Mouse (Mus musculus): ENCODE measurements around the gene Casc4. TPM values are rescaled to one million over a fixed set of nuclear protein-coding genes. Genes with fewer than 3 reads are reported as not detected.

Casc4 gene
- polyA plus RNA-seq, 1 experiment from 2014 or later, result 12.5 TPM

DNA sequence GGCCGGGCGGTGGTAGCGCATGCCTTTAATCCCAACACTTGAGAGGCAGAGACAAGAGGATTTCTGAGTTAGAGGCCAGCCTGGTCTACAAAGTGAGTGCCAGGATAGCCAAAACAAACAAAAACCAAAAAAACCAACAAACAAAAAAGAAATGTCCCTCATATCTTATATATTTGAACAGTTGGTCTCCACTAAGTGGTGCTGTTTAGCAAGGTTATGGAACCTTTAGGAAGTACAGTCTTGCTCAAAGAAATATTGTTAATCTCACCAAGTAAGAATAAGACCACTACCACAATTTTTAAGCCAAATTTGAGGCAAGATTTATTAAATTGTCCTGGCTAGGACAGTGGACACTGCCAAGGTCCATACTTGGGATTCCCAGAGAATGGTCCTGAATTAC, 25.3 kb upstream of the Casc4 start:
- no peak overlapping the region for H3K4me3 ChIP-seq (ENCODE audit: low read depth, low read length)
- H3K4me2 ChIP-seq (replicated peaks; ENCODE audit: low read depth), result no peak overlapping the region
- no peaks in the 10 kb centered on the region for H3K36me3 ChIP-seq (ENCODE audit: control insufficient read depth, insufficient read depth)
- no peaks in the 10 kb centered on the region for H3K27me3 ChIP-seq (replicated peaks; ENCODE audit: control insufficient read depth, insufficient read depth, low read length)
- ATAC-seq, result no peak
- no peaks in the 10 kb centered on the region for H3K4me1 ChIP-seq (replicated peaks; ENCODE audit: control insufficient read depth, insufficient read depth, low read length)
- no peak overlapping the region for H3K27ac ChIP-seq (ENCODE audit: low read depth, low read length)
- 98% methylated on average over 3 of the region's 3 CpGs for WGBS
- H3K9me3 ChIP-seq (ENCODE audit: control insufficient read depth), result no peaks in the 10 kb centered on the region
- peak; percentile 20; the same call in 1 of the 2 replicates for TF ChIP-seq CTCF (IDR thresholded peaks at IDR 0.05; ENCODE audit: low read depth)
- no peak overlapping the region for H3K9ac ChIP-seq (ENCODE audit: low read depth, low read length)

DNA sequence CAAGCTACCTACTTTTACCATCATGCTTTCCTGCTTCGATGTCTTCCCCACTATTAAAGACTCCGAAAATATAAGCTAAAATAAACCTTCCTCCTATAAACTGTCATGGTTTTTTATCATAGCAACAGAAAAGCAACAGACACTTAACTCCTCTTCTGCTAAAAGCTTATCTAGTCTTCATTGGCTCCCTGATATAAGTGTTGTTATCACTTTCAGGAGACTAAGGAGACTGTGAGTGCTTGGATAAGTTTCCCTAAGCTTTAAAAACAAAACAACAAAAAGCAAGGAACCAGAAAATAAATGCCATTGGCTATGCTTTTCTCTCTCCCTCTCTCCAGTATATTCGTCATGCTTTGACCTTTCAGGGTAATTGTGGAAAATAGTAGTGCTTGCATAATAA, 24.5 kb upstream of the Casc4 start:
- Histone ChIP-seq H3K4me3 (ENCODE audit: low read depth, low read length) (no peak overlapping the region), H3K9me3 (ENCODE audit: control insufficient read depth) (no peaks in the 10 kb centered on the region), H3K36me3 (ENCODE audit: control insufficient read depth, insufficient read depth) (no peaks in the 10 kb centered on the region), H3K4me2 (replicated peaks; ENCODE audit: low read depth) (no peak overlapping the region), H3K4me1 (replicated peaks; ENCODE audit: control insufficient read depth, insufficient read depth, low read length) (no peaks in the 10 kb centered on the region), H3K27ac (ENCODE audit: low read depth, low read length) (no peak overlapping the region), H3K27me3 (replicated peaks; ENCODE audit: control insufficient read depth, insufficient read depth, low read length) (no peaks in the 10 kb centered on the region), H3K9ac (ENCODE audit: low read depth, low read length) (no peak overlapping the region)
- TF ChIP-seq CTCF (IDR thresholded peaks at IDR 0.05; ENCODE audit: low read depth), result no peak
- ATAC-seq, result no peak
- 73% methylated on average over 3 of the region's 3 CpGs for WGBS

DNA sequence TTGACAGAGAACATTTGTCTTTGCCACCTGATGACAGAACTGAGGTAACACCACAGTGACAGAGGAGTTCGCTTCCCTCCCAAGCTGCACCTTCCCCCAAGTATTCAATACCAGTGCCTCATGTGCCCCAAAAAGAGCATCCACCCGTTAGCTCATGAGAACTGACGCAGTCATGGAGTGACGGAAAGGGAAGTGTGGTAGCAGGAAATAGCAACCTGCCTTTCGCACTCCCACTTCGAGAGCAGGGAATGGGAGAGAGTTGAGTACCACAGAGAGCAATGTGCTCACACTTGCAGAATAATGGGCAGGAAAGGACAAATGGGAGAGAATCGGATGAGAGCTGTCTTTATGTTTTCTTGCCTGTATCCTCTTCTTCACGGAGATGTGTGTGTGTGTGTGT, 20.7 kb upstream of the Casc4 start:
- WGBS, result 64% methylated on average over 8 of the region's 8 CpGs
- no peaks in the 10 kb centered on the region for H3K27me3 ChIP-seq (replicated peaks; ENCODE audit: control insufficient read depth, insufficient read depth, low read length)
- no peak for TF ChIP-seq CTCF (IDR thresholded peaks at IDR 0.05; ENCODE audit: low read depth)
- H3K27ac ChIP-seq (ENCODE audit: low read depth, low read length), result no peak overlapping the region
- H3K9ac ChIP-seq (ENCODE audit: low read depth, low read length), result no peak overlapping the region
- H3K4me1 ChIP-seq (replicated peaks; ENCODE audit: control insufficient read depth, insufficient read depth, low read length), result no peaks in the 10 kb centered on the region
- no peaks in the 10 kb centered on the region for H3K36me3 ChIP-seq (ENCODE audit: control insufficient read depth, insufficient read depth)
- ATAC-seq, result no peak
- H3K4me2 ChIP-seq (replicated peaks; ENCODE audit: low read depth), result no peak overlapping the region
- no peaks in the 10 kb centered on the region for H3K9me3 ChIP-seq (ENCODE audit: control insufficient read depth)
- no peak overlapping the region for H3K4me3 ChIP-seq (ENCODE audit: low read depth, low read length)

DNA sequence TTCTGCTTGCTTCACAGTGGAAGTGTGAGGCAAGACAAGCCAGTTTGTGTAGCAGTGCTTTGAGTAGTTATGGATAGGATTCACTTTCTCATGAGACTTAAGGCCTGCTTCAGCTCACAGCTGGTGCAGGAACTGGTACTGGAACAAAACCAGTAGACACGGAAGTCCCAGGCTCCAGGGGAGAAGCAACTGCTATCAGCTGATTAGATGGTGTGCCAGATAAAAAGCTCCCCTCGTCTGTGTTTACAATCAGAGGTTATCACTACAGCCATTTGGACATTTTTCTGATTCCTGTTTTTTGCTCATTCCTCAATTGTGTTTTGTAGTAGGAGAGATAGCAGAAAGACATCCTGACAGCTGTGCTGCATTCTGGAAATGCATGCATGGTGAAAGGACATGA, 14.7 kb upstream of the Casc4 start:
- no peak for TF ChIP-seq CTCF (IDR thresholded peaks at IDR 0.05; ENCODE audit: low read depth)
- Histone ChIP-seq H3K9ac (ENCODE audit: low read depth, low read length) (no peak overlapping the region), H3K4me1 (replicated peaks; ENCODE audit: control insufficient read depth, insufficient read depth, low read length) (no peaks in the 10 kb centered on the region), H3K36me3 (ENCODE audit: control insufficient read depth, insufficient read depth) (no peaks in the 10 kb centered on the region), H3K9me3 (ENCODE audit: control insufficient read depth) (no peaks in the 10 kb centered on the region), H3K27ac (ENCODE audit: low read depth, low read length) (no peak overlapping the region), H3K4me2 (replicated peaks; ENCODE audit: low read depth) (no peak overlapping the region), H3K4me3 (ENCODE audit: low read depth, low read length) (no peak overlapping the region), H3K27me3 (replicated peaks; ENCODE audit: control insufficient read depth, insufficient read depth, low read length) (no peaks in the 10 kb centered on the region)
- ATAC-seq, result no peak
- WGBS, result 41% methylated on average over 2 of the region's 2 CpGs

DNA sequence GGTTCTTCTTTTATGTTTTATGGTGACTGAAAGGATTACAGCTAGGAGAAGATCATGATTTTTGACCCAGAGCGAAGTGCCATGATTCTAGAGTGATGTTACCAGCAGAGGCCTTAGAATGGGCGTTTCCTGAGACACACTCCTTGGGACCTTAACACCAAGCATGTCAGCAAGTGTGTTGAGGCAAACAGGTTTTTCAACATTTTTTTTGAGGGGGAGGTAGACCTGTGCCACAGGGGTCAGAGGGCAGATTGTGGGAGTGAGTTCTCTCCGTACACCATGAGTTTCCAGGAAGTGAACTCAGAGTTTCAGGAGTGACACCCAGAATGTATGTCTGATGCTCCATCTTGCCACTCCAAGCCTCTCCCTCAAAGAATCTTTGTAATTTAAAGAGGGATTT, 12.8 kb upstream of the Casc4 start:
- Histone ChIP-seq H3K27ac (ENCODE audit: low read depth, low read length) (no peak overlapping the region), H3K4me2 (replicated peaks; ENCODE audit: low read depth) (no peak overlapping the region), H3K27me3 (replicated peaks; ENCODE audit: control insufficient read depth, insufficient read depth, low read length) (no peaks in the 10 kb centered on the region), H3K4me3 (ENCODE audit: low read depth, low read length) (no peak overlapping the region), H3K9ac (ENCODE audit: low read depth, low read length) (no peak overlapping the region), H3K36me3 (ENCODE audit: control insufficient read depth, insufficient read depth) (no peaks in the 10 kb centered on the region), H3K9me3 (ENCODE audit: control insufficient read depth) (no peaks in the 10 kb centered on the region), H3K4me1 (replicated peaks; ENCODE audit: control insufficient read depth, insufficient read depth, low read length) (no peaks in the 10 kb centered on the region)
- no peak for TF ChIP-seq CTCF (IDR thresholded peaks at IDR 0.05; ENCODE audit: low read depth)
- no peak; the same call in 1 of the 2 replicates for ATAC-seq
- WGBS, result 57% methylated on average over 3 of the region's 3 CpGs

DNA sequence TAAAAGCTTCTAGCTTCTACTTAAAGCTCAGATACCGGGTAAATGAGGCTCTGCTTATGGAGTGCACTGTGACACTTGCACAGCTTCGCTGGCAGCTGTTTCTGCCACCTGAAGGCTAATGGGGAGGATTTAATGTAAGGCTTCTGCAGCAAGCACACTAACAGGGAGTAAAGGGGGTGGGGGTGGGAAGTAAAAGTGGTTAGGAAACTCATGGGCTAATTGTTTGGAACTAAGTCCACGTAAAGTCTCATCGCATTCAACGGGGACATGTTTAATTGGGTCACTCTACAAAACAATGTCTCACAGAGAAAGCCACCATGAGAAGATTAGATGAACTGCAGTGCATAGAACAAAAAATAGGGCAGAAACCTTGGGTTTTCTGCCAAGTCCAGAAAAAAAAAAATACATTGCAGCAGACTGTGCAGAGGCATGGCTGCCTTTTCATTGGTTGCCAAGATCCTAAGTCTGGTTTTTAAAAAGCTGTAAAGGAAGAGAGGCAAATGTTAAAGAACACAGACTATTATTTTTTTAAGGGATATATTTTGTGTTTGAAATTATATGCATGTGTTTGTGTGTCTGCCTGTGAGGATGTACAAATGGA, 7.3 kb upstream of the Casc4 start:
- H3K4me2 ChIP-seq (replicated peaks; ENCODE audit: low read depth), result no peak overlapping the region
- no peak overlapping the region for H3K4me3 ChIP-seq (ENCODE audit: low read depth, low read length)
- H3K9me3 ChIP-seq (ENCODE audit: control insufficient read depth), result no peaks in the 10 kb centered on the region
- H3K36me3 ChIP-seq (ENCODE audit: control insufficient read depth, insufficient read depth), result no peaks in the 10 kb centered on the region
- H3K9ac ChIP-seq (ENCODE audit: low read depth, low read length), result no peak overlapping the region
- TF ChIP-seq CTCF (IDR thresholded peaks at IDR 0.05; ENCODE audit: low read depth), result no peak
- no peaks in the 10 kb centered on the region for H3K27me3 ChIP-seq (replicated peaks; ENCODE audit: control insufficient read depth, insufficient read depth, low read length)
- 63% methylated on average over 5 of the region's 5 CpGs for WGBS
- H3K4me1 ChIP-seq (replicated peaks; ENCODE audit: control insufficient read depth, insufficient read depth, low read length), result no peaks in the 10 kb centered on the region
- ATAC-seq, result no peak
- no peak overlapping the region for H3K27ac ChIP-seq (ENCODE audit: low read depth, low read length)
